Mouse (Mus musculus): Measurements from ENCODE around the gene Ptpra.

DNA sequence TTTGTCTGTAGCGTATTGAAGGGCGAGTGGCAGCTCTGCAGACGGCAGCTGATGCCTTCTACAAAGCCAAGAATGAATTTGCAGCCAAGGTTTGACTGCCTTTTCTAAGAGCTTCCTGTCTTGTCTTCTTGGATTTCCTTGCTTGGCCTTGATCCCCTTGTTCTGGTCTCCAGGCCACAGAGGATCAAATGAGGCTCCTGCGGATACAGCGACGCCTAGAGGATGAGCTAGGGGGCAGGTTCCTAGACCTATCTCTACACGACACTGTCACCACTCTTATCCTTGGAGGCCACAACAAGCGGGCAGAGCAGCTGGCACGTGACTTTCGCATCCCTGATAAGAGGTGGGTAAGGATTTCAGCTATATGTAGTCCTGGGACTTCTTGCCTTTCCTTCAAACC lies 7.9 kb upstream of the Ptpra start:
- TF ChIP-seq POLR2A (IDR thresholded peaks at IDR 0.05; ENCODE audit: low read depth, low read length) (no peak), CTCF (conservative IDR thresholded peaks at IDR 0.05 in 1 of 2, IDR thresholded peaks at IDR 0.05 in 1 of 2; ENCODE audit: low read depth in 2 of 2, low read length in 2 of 2) (no peak), HCFC1 (IDR thresholded peaks at IDR 0.05; ENCODE audit: low read depth, low read length) (no peak), USF1 (IDR thresholded peaks at IDR 0.05; ENCODE audit: low read depth, low read length) (no peak), MAX (IDR thresholded peaks at IDR 0.05; ENCODE audit: low read length) (no peak), JUND (conservative IDR thresholded peaks at IDR 0.05; ENCODE audit: low read depth, low read length) (no peak), ZNF384 (IDR thresholded peaks at IDR 0.05; ENCODE audit: low read depth, low read length) (no peak)

Measured in CH12.LX (cell line).